Mouse (Mus musculus): ENCODE data around the gene Slc1a5.
A peak's percentile ranks its signal among the peaks of the same experiment; 100 is the strongest.

Slc1a5 gene

DNA sequence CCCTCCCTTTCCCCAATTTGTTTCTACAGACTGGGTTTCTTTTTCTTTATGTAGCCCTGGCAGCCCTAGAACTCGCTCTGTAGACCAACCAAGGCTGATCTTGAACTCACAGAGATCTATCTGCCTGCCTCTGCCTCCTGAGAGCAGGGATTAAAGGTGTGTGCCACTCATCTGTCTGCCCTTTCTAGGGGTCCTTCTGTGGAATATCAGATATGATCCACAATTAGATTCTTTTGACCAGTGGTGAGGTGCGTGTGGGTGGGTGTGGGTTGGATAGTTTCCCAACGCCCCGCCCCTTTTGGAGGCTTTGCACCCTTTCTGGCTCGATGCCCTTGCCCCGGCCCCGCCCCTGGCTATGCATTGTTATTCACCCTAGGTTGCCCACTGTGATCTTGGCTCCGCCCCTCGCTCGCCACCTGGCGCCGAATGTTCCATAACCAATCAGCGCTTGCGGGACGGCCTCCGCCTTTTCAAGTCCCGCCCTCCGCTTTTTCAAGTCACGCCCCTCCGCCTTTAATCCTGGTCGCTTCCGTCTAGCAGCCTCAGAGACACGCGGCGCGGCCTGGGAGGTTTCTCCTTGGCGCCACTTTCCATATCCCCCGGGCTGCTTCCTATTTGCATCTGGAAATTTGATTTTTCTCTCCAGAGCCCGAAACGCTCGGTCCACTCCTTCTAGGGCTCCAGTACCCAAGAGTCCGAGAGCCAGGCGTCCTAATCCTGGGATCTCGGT, at the start of gene Slc1a5:
TSS of gene Slc1a5 (plus strand) at position 516 of the 730 bp plus-strand sequence.
- DNase-seq (ENCODE audit: inconsistent ontology term), result peak; percentile 88

DNA sequence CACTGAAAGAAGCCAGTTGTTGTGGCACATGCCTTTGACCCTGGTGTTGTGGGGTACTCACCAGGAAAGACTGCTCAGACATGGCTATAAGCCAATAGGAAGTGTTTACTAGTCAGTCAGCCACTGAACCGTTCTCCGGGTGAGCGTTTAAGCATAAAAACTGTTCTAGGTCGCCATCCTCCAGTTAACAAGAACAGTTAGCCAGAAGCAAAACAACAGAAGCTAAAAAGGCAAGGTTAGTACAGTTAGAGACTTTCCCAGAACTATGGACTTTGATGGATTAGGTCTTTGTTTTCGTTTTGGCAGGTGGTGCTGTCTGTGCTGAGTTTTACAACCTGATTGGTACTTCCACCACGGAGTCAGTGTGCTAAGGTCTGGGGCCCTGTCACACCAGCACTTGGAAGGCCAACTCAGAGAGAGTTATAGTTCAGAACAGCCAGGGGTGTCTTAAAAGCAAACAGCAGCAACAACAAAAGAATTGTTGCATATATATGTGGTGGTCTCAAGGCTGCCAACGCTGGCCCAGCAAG, 49.2 kb upstream of the Slc1a5 start:
- DNase-seq (ENCODE audit: inconsistent ontology term), result no peak

DNA sequence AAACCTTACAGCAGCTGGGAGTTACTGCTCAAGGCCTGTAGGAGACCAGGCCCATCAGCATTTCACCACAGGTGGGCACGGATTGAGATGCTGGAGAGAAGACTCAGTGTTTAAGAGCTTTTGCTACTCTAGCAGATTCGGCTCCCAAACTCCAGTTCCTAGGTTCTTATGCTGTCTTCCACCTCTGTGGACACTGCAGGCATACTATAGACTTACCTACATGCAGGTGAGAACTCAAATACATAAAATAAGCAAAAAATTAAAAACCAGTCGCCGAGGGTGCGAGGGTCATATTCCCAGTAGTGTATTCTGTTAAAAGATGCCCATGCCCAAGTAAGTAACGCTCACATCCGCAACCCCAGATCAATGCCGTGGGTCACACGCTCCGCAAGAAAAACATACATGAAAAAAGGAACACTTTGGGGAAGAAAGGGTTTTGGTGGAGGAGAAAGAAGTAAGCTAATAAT, 43.5 kb upstream of the Slc1a5 start:
- no peak for DNase-seq (ENCODE audit: inconsistent ontology term)

DNA sequence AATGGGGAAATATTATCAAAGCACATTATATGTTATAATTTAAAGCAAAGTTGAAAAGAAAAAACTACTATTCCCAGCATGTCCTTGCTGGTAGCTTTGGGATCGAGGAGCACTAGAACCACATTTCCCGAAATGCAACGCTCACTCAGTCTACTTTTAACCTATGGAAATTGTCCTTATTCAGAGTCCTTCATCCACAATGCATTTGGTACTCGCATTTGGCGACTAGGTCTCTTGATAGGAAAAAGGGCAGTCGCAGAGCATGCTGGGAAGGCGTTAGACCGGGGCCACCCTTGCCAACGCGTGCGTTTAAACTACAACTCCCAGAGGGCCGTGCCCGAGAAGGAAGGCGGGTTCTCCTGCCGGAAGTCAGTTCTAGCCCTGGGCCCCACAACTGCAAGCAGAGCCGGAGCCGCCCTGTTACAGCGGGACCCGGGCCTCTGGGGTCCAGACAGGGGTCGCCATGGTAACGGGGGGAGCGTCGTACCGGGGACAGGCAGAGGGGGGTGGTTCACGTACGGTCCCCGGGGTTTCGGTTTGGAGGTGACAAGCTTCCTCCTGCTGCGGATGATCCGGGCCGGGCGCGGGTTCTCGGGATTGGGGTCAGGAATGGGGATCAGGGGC, 43.0 kb upstream of the Slc1a5 start, which contains the start of gene Ap2s1:
TSS of gene Ap2s1 (plus strand) at position 338 of the 624 bp plus-strand sequence.
- DNase-seq (ENCODE audit: inconsistent ontology term), result peak; percentile 97

DNA sequence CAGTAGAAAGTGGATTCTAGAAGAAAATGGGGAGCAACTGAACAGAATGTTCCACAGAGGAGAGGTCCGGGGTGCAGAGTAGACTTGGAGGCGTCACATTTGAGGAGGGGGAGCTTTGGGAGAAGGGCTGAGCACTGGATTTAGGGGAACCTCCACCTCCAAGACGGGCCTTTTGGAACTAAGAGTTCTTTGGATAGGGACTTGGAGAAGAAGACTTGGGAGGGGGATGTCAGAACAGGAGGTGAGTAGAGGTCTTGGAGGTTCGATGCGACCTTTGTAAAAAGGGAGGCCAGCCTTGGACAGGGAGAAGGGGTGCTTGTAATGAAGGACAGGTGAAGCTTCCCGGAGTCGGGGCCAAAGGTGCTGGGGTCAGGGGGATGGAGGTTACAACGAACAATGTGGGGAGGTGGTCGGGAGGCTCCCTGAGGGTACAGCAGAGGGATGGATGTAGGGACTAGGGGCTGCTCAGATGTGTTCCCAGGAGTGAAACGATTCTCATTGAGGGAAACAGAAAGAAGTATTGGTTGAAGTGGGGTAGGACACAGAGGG, 42.0 kb upstream of the Slc1a5 start:
- no peak for DNase-seq (ENCODE audit: inconsistent ontology term)

DNA sequence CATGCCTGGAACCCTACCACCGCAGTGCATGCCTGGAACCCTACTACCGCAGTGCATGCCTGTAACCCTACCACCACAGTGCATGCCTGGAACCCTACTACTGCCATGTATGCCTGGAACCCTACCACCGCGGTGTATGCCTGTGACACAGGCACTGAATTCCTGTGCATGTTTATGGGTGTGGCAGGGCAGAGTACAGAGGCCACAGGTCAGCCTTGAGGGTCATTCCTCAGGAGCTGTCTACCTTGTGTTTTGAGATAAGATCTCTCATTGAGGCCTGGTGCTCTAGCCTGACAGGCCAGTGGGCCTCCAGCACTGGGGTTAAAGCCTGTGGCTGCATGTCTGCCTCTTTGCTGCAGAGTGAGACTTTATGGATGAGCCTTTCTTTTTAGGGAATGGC, 35.8 kb upstream of the Slc1a5 start:
- no peak for DNase-seq (ENCODE audit: inconsistent ontology term)

DNA sequence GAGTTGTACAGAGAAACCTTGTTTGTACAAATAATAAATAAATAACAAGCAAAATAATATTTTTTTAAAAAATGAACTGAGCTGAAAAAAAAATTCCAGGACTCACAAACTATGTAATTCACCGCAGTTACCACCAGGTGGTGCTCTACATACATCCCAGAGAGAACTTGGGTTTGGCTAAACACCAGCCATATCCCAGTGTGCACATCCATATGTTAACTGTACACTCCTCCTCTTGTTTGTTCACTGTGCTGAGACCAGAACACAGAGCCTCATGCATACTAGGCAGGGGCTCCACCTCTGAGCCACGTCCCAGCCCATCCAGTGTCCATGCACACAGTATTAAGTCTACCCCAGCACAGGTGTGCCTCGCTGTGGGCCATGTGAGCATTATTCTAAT, 35.0 kb upstream of the Slc1a5 start:
- DNase-seq (ENCODE audit: inconsistent ontology term), result peak; percentile 32

DNA sequence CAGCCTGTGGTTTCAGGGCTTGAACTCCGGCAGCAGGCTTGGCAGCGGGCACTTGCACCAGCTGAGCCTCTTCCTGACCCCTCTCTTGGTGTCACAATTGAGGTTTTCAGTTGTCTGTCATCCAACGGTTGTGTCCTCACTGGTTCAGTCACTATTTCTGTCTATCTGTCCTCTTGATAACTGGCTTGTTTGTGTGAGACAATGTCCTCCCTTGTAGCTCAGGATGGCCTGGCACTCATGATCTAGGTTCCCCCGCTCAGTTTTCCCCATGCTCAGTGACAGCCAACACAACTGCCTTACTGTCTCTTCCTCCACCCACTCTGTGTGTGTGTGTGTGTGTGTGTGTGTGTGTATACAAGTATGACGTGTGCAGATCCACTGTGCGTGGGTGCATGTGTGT, 33.5 kb upstream of the Slc1a5 start:
- DNase-seq (ENCODE audit: inconsistent ontology term), result no peak

DNA sequence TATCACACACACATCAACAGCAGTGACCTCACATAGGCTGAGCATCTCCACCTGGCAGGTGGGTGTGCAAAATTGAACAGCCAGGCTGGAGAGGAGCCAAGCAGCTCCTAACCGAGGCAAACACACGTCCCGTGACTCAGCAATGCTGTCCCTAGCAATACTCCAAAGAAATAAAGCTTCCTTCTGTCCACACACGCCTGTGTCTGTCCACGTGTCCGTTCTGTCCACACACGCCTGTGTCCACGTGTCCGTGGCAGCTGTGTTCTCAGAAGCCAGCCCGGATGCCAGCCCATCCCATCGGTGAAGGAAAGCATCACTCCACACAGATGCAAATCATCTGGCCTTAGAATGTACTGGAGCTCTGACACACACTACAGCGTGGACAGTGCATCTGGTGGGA, 29.1 kb upstream of the Slc1a5 start:
- no peak for DNase-seq (ENCODE audit: inconsistent ontology term)

DNA sequence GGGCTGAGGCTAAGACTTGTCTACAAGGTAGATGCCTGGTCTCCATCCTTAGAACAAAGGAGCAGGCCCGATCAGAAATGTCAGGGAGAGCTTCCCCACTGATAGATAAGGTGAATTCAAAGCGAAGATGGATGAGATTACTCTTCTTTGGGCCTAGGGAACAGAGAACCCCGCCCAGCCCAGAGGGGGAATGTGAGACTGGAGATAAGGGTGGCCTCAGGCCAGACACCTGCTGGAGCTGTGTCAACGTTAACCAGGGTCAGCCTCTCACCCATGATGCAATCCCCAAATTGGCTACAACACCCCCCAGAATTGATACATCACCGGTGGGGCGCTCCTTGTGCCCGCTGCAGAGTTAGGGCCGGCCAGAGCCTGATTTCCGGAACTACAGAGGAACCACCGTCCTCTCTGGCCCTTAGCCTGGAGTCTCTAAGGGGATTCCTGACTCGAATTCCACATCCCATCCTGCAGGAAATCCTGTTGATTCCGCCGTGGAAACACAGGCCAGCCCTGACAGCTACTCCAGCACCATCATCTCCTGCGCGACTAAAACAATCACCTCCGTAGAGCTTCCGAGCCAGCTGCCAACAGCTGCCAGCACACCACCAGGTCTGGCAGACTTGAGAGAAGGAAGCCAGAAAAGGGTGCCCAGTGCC, 25.6 kb upstream of the Slc1a5 start:
- DNase-seq (ENCODE audit: inconsistent ontology term), result no peak

DNA sequence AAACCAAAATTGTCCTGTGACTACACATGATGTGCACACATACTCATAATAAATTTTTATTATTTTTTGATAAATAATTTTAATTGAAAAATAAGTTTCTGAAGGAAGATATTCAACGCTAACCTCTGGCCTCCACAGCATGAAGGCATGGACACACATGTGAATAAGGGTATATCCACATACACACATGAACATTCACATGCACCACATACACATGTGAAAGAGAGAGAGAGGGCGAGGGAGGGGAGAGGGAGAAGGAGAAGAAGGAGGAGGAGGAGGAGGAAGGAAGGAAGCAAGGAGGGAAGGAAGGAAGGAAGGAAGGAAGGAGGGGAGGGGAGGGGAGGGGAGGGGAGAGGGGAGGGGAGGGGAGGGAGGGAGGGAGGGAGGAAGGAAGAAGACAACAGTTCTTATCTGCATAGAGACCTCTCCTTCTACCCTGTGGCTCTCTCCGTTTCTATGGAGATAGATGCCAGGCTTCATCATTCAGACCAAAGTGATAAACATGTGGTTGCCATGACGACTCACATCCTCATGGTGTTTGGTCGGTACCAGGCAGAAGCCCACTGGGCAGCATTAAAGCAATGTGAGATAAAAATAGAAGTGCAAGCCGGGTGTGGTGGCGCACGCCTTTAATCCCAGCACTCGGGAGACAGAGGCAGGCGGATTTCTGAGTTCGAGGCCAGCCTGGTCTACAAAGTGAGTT, 22.1 kb upstream of the Slc1a5 start:
- DNase-seq (ENCODE audit: inconsistent ontology term), result no peak

DNA sequence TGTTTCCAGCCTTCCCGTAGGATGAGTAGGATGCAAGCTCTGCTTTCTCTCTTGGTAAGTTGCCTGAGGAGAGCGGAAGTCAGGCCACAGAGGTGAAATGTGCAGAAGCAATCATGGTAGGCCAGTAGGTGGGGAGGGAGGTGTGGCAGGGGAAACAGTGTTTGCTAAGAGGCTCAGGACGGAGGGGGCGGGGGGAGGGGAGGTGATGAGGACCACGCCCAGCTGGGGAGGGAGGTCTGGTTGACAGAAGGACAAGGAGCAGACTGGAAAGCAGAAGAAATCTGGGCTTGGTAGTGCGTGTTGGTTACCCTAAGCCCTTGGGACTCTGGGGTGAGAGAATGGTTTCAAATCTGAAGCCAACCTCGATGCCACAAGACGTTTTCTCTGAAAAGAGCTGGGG, 20.8 kb upstream of the Slc1a5 start:
- DNase-seq (ENCODE audit: inconsistent ontology term), result no peak

DNA sequence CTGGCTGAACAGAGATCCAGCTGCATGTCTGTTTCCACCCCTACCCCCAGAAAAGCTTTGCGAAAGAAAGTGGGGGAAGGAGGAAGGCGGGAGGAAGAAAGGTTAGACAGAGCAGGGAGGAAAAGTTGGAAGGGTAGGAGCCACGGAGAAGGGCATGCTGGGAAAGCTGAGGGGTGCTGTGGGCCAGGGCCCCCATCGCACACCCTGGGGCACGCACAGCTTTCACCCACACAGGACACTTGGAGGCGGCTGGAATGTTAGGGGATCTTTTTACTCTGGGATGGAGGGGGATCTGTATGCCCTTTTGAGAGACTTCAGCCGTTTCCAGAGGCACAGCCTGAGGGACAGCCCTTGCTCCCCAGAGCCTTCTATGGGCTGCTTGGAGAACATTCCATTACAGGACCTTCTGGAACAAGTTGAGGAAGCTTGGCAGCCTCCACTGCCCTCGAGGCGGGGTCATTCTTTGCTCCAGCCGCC, 20.1 kb upstream of the Slc1a5 start:
- DNase-seq (ENCODE audit: inconsistent ontology term), result peak; percentile 11

DNA sequence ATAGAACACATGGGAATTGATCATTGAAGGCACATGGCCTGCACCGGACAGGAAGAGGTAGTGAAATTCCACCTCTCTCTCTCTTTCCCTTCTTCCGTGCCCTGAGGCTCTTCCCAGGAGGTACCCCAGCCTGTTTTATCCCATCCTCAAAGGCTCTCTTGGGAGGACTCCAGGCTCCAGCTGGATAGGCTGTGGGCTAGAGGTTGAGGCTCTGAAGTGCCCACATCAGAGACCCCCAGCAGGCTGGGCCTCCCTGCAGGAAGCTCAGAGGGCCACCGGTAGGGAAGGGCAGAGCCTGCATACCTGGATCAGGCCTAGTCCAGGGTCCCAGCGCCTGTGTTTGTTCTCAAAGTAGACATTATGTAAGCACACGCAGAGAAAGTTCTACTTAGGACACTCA, 19.5 kb upstream of the Slc1a5 start:
- no peak for DNase-seq (ENCODE audit: inconsistent ontology term)

DNA sequence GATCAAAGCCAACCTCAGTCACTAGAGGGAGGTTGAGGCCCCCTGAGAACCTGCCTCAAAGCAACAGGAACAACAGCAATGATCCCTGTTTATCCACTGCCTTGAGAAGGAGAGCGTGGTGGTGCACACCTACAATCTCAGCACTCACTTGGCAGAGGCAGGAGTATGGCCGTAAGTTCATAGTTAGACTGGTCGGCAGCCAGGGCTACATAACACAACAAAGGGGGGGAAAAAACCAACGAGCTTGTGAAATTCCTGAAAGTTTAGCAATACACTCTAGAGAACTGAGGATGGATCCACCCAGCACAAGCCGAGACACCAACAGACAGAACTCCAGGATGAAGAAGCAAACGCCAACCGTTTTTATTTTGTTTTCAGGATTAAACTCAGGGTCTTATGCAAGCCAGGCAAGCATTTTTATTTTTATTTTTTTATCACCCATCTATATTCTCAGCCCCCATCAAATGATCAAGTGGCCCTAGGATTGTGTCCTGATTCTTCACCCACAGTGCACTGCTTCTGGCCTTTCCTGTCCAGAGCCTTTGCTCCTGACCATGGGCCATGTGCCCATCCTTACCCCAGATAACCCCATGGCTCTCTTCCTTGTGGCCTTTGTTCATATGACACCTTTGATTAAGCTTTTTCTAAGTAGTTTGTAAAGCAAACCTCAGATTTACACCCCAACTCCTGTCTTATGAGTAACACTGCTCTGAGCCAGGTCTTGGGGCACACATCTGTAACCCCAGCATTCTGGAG, 17.5 kb upstream of the Slc1a5 start:
- no peak for DNase-seq (ENCODE audit: inconsistent ontology term)

DNA sequence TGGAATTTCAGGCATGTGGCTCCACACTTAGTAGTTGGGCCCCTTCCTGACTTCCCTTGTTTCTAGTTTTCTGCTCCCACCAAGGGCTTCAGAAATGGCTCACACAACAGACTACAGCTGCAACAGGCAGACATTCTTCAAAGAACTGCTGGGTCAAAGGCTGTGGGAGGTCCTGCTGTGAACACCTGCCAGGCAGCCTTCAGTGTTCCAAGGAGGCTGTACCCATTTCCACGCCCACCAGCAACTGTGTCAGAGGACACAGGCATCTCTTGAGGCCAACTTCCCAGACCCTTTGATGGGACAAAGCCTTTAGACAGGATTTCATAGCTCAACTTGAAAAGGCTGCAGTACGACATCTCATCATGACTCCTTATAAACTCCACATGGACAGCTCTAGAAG, 14.7 kb upstream of the Slc1a5 start:
- peak; percentile 12 for DNase-seq (ENCODE audit: inconsistent ontology term)

DNA sequence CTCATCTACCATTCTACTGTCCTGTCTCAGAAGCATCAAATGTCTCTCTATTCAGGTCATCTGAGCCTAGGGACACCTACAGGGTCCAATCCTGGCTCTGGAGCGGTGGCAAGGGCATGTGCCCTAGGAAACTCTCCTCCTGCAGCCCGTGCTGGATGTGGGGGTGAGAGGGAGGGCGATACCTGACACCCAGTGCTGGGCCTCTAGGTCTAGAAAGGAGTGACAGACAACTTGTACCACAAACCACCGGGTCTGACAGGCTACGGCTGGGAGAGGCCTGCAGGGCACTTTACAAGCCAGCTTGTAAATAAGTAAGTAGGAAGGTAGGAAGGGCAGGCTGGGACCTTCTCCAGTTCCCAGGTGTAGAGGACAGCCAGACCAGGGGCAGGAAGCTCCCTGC, 5.3 kb upstream of the Slc1a5 start:
- no peak for DNase-seq (ENCODE audit: inconsistent ontology term)

DNA sequence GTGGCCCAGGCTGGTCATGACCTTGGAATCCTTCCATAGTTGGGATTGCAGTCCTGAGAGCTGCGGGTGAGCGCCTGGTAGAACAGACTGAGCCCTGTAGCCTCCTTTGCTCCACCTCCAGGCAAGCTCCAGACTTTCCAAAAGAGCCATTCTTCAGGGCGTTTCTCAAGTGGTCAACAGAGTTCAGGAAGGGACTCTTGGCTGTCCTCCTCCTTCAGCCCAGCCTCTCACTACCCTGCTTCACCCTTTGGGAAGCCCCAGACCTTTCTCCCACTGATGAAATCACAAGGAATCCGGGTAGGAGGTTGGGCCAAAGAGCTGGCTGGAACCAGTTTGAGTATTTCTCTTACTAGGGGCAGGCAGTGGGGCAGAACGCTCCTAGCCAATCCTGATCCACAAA, 1.1 kb upstream of the Slc1a5 start:
- no peak for DNase-seq (ENCODE audit: inconsistent ontology term)

DNA sequence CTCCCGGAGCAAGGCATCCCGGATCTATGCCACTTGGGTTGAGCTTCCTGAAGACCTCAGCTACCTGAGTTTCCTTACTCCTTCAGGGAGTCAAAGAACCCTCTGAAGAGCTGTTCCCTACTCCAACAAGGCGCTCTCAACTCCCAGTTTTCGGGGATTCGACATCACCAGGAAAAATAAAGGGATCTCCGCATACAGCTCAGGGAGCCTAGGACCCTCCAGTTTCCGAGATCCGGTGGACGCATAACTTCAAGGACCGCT, 345 bp downstream of the Slc1a5 start:
- DNase-seq (ENCODE audit: inconsistent ontology term), result no peak

DNA sequence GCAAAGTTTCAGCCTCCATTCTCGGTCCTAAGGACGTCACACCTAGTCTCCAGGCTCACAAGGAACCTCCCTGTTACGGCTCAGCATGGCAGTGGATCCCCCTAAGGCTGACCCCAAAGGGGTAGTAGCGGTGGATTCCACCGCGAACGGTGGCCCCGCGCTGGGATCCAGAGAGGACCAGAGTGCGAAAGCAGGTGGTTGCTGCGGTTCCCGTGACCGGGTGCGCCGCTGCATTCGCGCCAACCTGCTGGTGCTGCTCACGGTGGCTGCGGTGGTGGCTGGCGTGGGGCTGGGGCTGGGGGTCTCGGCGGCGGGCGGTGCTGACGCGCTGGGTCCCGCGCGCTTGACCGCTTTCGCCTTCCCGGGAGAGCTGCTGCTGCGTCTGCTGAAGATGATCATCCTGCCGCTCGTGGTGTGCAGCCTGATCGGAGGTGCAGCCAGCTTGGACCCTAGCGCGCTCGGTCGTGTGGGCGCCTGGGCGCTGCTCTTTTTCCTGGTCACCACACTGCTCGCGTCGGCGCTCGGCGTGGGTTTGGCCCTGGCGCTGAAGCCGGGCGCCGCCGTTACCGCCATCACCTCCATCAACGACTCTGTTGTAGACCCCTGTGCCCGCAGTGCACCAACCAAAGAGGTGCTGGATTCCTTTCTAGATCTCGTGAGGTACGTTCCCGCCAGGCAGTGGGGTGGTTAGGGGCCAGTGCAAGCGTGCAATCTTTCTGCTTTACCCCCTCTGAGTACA, 845 bp downstream of the Slc1a5 start:
- DNase-seq (ENCODE audit: inconsistent ontology term), result peak; percentile 49

All from Muller cell, postnatal 12 days (primary cell).